Mouse (Mus musculus) olfactory bulb, adult 2 months (tissue): Measurements from ENCODE around the gene Iqsec1.

ENCODE experiments used
- CTCF ChIP-seq: fragments of 200-500 bp; IDR thresholded peaks from 2 replicates; pipeline ENCODE4 v1.5.1; 2012; ENCODE audit warnings: low read depth, mild to moderate bottlenecking, low read length, moderate library complexity; ENCODE audit not compliant: insufficient read depth
- POLR2A ChIP-seq: fragments of 200-500 bp; IDR thresholded peaks from 2 replicates; pipeline ENCODE4 v1.6.1; 2012; ENCODE audit warnings: mild to moderate bottlenecking, low read depth, low read length, moderate library complexity; ENCODE audit not compliant: insufficient read depth

- no peak for TF ChIP-seq CTCF
- TF ChIP-seq POLR2A = no peak
These were observed 366.9 kb downstream of the Iqsec1 start for GRCm38 (mm10) chr6:90621584-90621890.
